Mouse (Mus musculus) bone marrow, adult 2 months (tissue): ENCODE data around the gene Hoxb1.

Source experiments
- CTCF ChIP-seq: fragments of 200-500 bp; IDR thresholded peaks from 2 replicates; pipeline ENCODE4 v1.5.1; 2011; ENCODE audit warnings: low read length, control low read depth; ENCODE audit not compliant: control insufficient read depth, insufficient read depth
- POLR2A ChIP-seq: fragments of 200-500 bp; IDR thresholded peaks from 2 replicates; pipeline ENCODE4 v1.6.1; 2011; ENCODE audit warnings: low read depth, mild to moderate bottlenecking, control low read depth, low read length, borderline replicate concordance; ENCODE audit not compliant: control insufficient read depth

DNA sequence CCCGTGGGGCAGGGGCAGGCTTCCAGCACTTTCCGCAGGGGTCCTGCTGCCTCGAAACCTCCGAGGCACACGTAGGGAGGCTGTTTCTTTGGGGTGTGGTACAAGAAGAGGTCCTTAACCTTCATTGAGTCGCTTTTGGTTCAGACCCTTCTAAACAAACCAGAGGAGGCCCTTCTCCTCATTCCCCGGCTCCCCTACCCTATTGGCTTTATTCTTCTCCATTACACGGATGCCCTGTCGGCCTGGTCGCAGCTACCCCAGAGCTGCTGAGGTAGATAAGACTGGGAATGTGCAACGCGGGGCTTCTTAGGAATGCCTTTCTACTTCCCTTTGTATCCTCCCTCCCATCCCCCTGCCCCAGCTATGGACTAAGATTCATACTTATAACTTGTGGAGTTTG lies 38.8 kb upstream of the Hoxb1 start:
- TF ChIP-seq CTCF: no peak
- no peak for TF ChIP-seq POLR2A
